Comparison of ENCODE assay signal across 9 mouse cellular contexts in the genomic region with DNA sequence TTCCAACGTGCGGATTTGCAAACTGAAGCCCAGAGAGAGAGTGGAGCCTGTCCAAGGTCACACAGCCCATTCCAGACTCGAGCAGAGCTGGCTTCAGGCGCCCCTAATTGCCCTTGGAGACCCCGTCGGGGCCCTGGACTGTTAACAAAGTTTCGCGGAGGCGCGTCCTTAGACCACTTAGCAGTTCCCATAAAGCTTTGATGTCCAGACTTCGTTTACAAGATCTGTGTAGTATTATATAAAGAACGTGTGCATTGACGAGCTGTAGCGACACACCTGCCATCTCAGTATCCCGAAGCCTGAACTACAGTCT. TPM values are rescaled to one million over a fixed set of nuclear protein-coding genes. Genes with fewer than 3 reads are reported as not detected.
DNase-seq lines count a peak whose midpoint lies in the region; ATAC-seq and TF ChIP-seq lines count a peak whose summit lies in the region.
"Had no signal": no experiment of that assay in that cellular context is flagged by ENCODE, and none has a peak within 500 bp of the region (broad histone marks: within the 10 kb centered on the region; RNA-seq: fewer than 3 reads in every experiment).

No protein-coding gene starts in this region.

- no peaks in the 10 kb centered on the region for H3K4me1 ChIP-seq in kidney, adult 2 months (ENCODE audit: control insufficient read depth, insufficient read depth, low read length)
- peaks cover 12% of the 10 kb centered on the region for H3K4me1 ChIP-seq in bone marrow macrophage, adult 2 months (ENCODE audit: control insufficient read depth, insufficient read depth, low read length)
- H3K4me1 ChIP-seq in hindbrain, embryonic 14.5 days (replicated peaks; ENCODE audit: control insufficient read depth, insufficient read depth, low read length): peaks cover 15% of the 10 kb centered on the region
- peaks cover 40% of the 10 kb centered on the region for H3K4me1 ChIP-seq in midbrain, embryonic 13.5 days (replicated peaks)

- TF ChIP-seq CTCF in kidney, adult 2 months (conservative IDR thresholded peaks at IDR 0.05; ENCODE audit: insufficient read depth, insufficient read length, low read depth, low read length): no peak
- TF ChIP-seq CTCF in bone marrow macrophage, adult 2 months (IDR thresholded peaks at IDR 0.05; ENCODE audit: low read depth, low read length): no peak

- WGBS in kidney, adult 2 months: under 1% methylated on average over 15 of the region's 15 CpGs
- under 1% methylated on average over 15 of the region's 15 CpGs for WGBS in hindbrain, embryonic 14.5 days
- under 1% methylated on average over 15 of the region's 15 CpGs for WGBS in midbrain, embryonic 13.5 days

- H3K27me3 ChIP-seq in kidney, adult 2 months (replicated peaks; ENCODE audit: control insufficient read depth, insufficient read depth, low read length): no peaks in the 10 kb centered on the region
- H3K27me3 ChIP-seq in hindbrain, embryonic 14.5 days (ENCODE audit: control insufficient read depth, insufficient read depth, low read length): no peaks in the 10 kb centered on the region
- H3K27me3 ChIP-seq in midbrain, embryonic 13.5 days: no peaks in the 10 kb centered on the region
- H3K27me3 ChIP-seq: Patski had no signal

- H3K9ac ChIP-seq in hindbrain, embryonic 14.5 days: peak overlapping the region; percentile 70
- peak overlapping the region; percentile 73 for H3K9ac ChIP-seq in midbrain, embryonic 13.5 days (replicated peaks)

- TF ChIP-seq POLR2A in kidney, adult 2 months (IDR thresholded peaks at IDR 0.05; ENCODE audit: low read depth, low read length): no peak
- no peak for TF ChIP-seq POLR2A in bone marrow macrophage, adult 2 months (IDR thresholded peaks at IDR 0.05; ENCODE audit: borderline replicate concordance, low read depth, low read length)

- peak overlapping the region; percentile 82 for H3K27ac ChIP-seq in kidney, adult 2 months (ENCODE audit: insufficient read depth, low read depth, low read length)
- H3K27ac ChIP-seq in bone marrow macrophage, adult 2 months (ENCODE audit: insufficient read depth, low read depth, low read length): peak overlapping the region; percentile 86
- H3K27ac ChIP-seq in hindbrain, embryonic 14.5 days: peak overlapping the region; percentile 93
- peak overlapping the region; percentile 91 for H3K27ac ChIP-seq in midbrain, embryonic 13.5 days

- ATAC-seq in hindbrain, embryonic 14.5 days (ENCODE audit: low FRiP score): no peak; the same call in 1 of the 2 replicates
- ATAC-seq in midbrain, embryonic 13.5 days: no peak
- ATAC-seq in inflammation-experienced regulatory T-cells, adult 6 months: no peak

- no peak for DNase-seq in kidney, adult 2 months
- DNase-seq in kidney, adult 9 months: no peak
- no peak for DNase-seq in hindbrain, embryonic 14.5 days (ENCODE audit: low spot score)
- DNase-seq in cerebellum, postnatal 10 days: no peak
- no peak for DNase-seq in frontal cortex, postnatal 25 days (ENCODE audit: low spot score in 2 of 2)

- H3K36me3 ChIP-seq in kidney, adult 2 months (ENCODE audit: control insufficient read depth, insufficient read depth, low read length): no peaks in the 10 kb centered on the region
- H3K36me3 ChIP-seq in hindbrain, embryonic 14.5 days (replicated peaks; ENCODE audit: control insufficient read depth, insufficient read depth): peaks cover 26% of the 10 kb centered on the region
- peaks cover 15% of the 10 kb centered on the region for H3K36me3 ChIP-seq in midbrain, embryonic 13.5 days

- peak overlapping the region; percentile 83 for H3K4me2 ChIP-seq in hindbrain, embryonic 14.5 days (replicated peaks)
- H3K4me2 ChIP-seq in midbrain, embryonic 13.5 days (replicated peaks): peak overlapping the region; percentile 90

- peak overlapping the region; percentile 51 for H3K4me3 ChIP-seq in kidney, adult 2 months (ENCODE audit: insufficient read depth, low read depth, low read length)
- H3K4me3 ChIP-seq in bone marrow macrophage, adult 2 months (ENCODE audit: insufficient read depth, low read length): peak overlapping the region; percentile 62
- H3K4me3 ChIP-seq in hindbrain, embryonic 14.5 days (replicated peaks; ENCODE audit: low read length): peak overlapping the region; percentile 96
- peak overlapping the region; percentile 95 for H3K4me3 ChIP-seq in midbrain, embryonic 13.5 days (replicated peaks)

- no peaks in the 10 kb centered on the region for H3K9me3 ChIP-seq in hindbrain, embryonic 14.5 days (ENCODE audit: control insufficient read depth, low read length)
- no peaks in the 10 kb centered on the region for H3K9me3 ChIP-seq in midbrain, embryonic 13.5 days

RNA-seq across cellular contexts. Expression of a gene that starts 0.9 kb away (rescaled TPM):
- 22.3 and 25.6 TPM in 2 replicates for polyA plus RNA-seq in kidney, adult 2 months (2012; rRNA removed)
- 84.9 and 87.9 TPM in 2 replicates for polyA plus RNA-seq in bone marrow macrophage, adult 2 months (2012; ENCODE audit: insufficient read depth, insufficient read length, missing spikeins)
- polyA plus RNA-seq in hindbrain, embryonic 14.5 days (2014; fragmentation: Nextera tagmentation; extraction: Ambion mirVana): 35.3 and 44.2 TPM in 2 replicates
- 43.0 and 47.3 TPM in 2 replicates for polyA plus RNA-seq in midbrain, embryonic 13.5 days (2015; fragmentation: Nextera tagmentation; extraction: Ambion mirVana)
- 10 to 100 TPM; 24.7 to 41.5 (median 26.2) TPM for polyA plus RNA-seq in inflammation-experienced regulatory T-cells, adult 6 months (2017; shearing (Covaris generic))

RNA-seq across cellular contexts. Expression of a gene that starts 37.3 kb away (rescaled TPM):
- 10.4 and 12.1 TPM in 2 replicates for polyA plus RNA-seq in kidney, adult 2 months (2012; rRNA removed)
- 36.7 and 39.2 TPM in 2 replicates for polyA plus RNA-seq in bone marrow macrophage, adult 2 months (2012; ENCODE audit: insufficient read depth, insufficient read length, missing spikeins)
- polyA plus RNA-seq in hindbrain, embryonic 14.5 days (2014; fragmentation: Nextera tagmentation; extraction: Ambion mirVana): 9.3 and 10.8 TPM in 2 replicates
- 5.6 and 6.7 TPM in 2 replicates for polyA plus RNA-seq in midbrain, embryonic 13.5 days (2015; fragmentation: Nextera tagmentation; extraction: Ambion mirVana)
- under 1 TPM in 2 of 3 experiments, not detected in 1; 0.21 to 0.44 TPM for polyA plus RNA-seq in inflammation-experienced regulatory T-cells, adult 6 months (2017; shearing (Covaris generic))
